Mouse (Mus musculus) neutrophil, adult 59 days (primary cell): ENCODE results near the gene Thoc2. TPM values are rescaled to one million over a fixed set of nuclear protein-coding genes. Genes with fewer than 3 reads are reported as not detected.

Experiments
- total RNA-seq, 2 experiments: library from RNA; stranded (reverse); gene quantifications; 1 replicate in 1 of 2; 2 replicates in 1 of 2; pipeline ENCODE4 v1.2.4; 2023

Thoc2 gene
- 10 to 100 TPM; 50.5 to 62.5 TPM for total RNA-seq

GRCm38 (mm10) chrX:41920574-41920973 is at the start of gene Thoc2:
TSS of gene Thoc2 (minus strand) at chrX:41920674.

Other genes starting within 250 kb of the Thoc2 start
- gene Xiap, start 139.0 kb upstream of the Thoc2 start, total RNA-seq = 10 to 100 TPM; 46.2 to 58.4 TPM
- 100 to 1,000 TPM; 130 to 147 TPM for gene Stag2, start 228.6 kb upstream of the Thoc2 start, total RNA-seq